Mouse (Mus musculus): Measurements from ENCODE around the gene Rpgrip1l. TPM values are rescaled to one million over a fixed set of nuclear protein-coding genes. Genes with fewer than 3 reads are reported as not detected.
A peak's percentile ranks its signal among the peaks of the same experiment; 100 is the strongest.

The Rpgrip1l gene
- polyA plus RNA-seq, 1 experiment: 0.03 TPM

DNA sequence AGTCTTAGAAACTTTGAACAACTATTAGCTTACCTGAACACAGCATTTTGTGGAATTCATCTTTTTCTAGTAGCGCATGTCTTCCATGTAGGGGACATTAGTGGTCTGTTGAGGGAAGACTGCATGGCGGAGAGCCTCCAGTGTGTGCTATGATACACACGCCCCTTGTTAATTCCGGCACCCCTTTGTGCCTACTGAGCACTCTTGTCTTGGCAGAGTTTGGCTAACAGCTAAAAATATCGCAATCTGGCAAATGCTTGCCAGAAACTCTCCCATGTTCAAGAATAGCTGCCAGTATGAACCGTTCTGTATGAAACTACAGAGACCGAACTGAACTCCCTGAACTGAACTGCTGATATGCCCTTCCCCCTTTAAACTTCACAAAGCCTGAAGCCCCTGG is 10.4 kb upstream of the Rpgrip1l start:
- TF ChIP-seq TAL1 (IDR thresholded peaks at IDR 0.05; ENCODE audit: low read length) (no peak), GATA1 (IDR thresholded peaks at IDR 0.05; ENCODE audit: low read length) (no peak)
- peaks cover 9% of the 10 kb centered on the region for H3K36me3 ChIP-seq (ENCODE audit: control insufficient read depth)
- peaks cover 12% of the 10 kb centered on the region for H3K4me1 ChIP-seq (ENCODE audit: control insufficient read depth)

GRCm38 (mm10) chr8:91318938-91319729 is 6.1 kb upstream of the Rpgrip1l start:
- peaks cover 35% of the 10 kb centered on the region for H3K4me1 ChIP-seq (ENCODE audit: control insufficient read depth)
- H3K27me3 ChIP-seq (ENCODE audit: control insufficient read depth): no peaks in the 10 kb centered on the region
- no peak overlapping the region for H3K4me3 ChIP-seq (replicated peaks)
- no peaks in the 10 kb centered on the region for H3K36me3 ChIP-seq (ENCODE audit: control insufficient read depth)
- no peaks in the 10 kb centered on the region for H3K9me3 ChIP-seq (ENCODE audit: control insufficient read depth, low read length)
- TF ChIP-seq TAL1 (IDR thresholded peaks at IDR 0.05; ENCODE audit: low read length) (no peak), GATA1 (IDR thresholded peaks at IDR 0.05; ENCODE audit: low read length) (no peak)

More for the DNA sequence above, 10.4 kb upstream of the Rpgrip1l start:
- Histone ChIP-seq H3K4me3 (replicated peaks) (no peak overlapping the region), H3K9me3 (ENCODE audit: control insufficient read depth, low read length) (no peaks in the 10 kb centered on the region), H3K27me3 (ENCODE audit: control insufficient read depth) (no peaks in the 10 kb centered on the region)

GRCm38 (mm10) chr8:91317567-91318227 is 4.6 kb upstream of the Rpgrip1l start:
- no peaks in the 10 kb centered on the region for H3K27me3 ChIP-seq (ENCODE audit: control insufficient read depth)
- TF ChIP-seq TAL1 (IDR thresholded peaks at IDR 0.05; ENCODE audit: low read length) (no peak), GATA1 (IDR thresholded peaks at IDR 0.05; ENCODE audit: low read length) (no peak)
- no peak overlapping the region for H3K4me3 ChIP-seq (replicated peaks)

GRCm38 (mm10) chr8:91312342-91312741 is 720 bp downstream of the Rpgrip1l start:
- TF ChIP-seq GATA1 (IDR thresholded peaks at IDR 0.05; ENCODE audit: low read length): no peak
- Histone ChIP-seq H3K36me3 (ENCODE audit: control insufficient read depth) (no peaks in the 10 kb centered on the region), H3K9me3 (ENCODE audit: control insufficient read depth, low read length) (no peaks in the 10 kb centered on the region), H3K4me1 (ENCODE audit: control insufficient read depth) (peaks cover 36% of the 10 kb centered on the region), H3K27me3 (ENCODE audit: control insufficient read depth) (no peaks in the 10 kb centered on the region), H3K4me3 (replicated peaks) (peak overlapping the region; percentile 69)

More at GRCm38 (mm10) chr8:91317567-91318227, 4.6 kb upstream of the Rpgrip1l start:
- Histone ChIP-seq H3K9me3 (ENCODE audit: control insufficient read depth, low read length) (no peaks in the 10 kb centered on the region), H3K4me1 (ENCODE audit: control insufficient read depth) (peaks cover 44% of the 10 kb centered on the region), H3K36me3 (ENCODE audit: control insufficient read depth) (no peaks in the 10 kb centered on the region)

DNA sequence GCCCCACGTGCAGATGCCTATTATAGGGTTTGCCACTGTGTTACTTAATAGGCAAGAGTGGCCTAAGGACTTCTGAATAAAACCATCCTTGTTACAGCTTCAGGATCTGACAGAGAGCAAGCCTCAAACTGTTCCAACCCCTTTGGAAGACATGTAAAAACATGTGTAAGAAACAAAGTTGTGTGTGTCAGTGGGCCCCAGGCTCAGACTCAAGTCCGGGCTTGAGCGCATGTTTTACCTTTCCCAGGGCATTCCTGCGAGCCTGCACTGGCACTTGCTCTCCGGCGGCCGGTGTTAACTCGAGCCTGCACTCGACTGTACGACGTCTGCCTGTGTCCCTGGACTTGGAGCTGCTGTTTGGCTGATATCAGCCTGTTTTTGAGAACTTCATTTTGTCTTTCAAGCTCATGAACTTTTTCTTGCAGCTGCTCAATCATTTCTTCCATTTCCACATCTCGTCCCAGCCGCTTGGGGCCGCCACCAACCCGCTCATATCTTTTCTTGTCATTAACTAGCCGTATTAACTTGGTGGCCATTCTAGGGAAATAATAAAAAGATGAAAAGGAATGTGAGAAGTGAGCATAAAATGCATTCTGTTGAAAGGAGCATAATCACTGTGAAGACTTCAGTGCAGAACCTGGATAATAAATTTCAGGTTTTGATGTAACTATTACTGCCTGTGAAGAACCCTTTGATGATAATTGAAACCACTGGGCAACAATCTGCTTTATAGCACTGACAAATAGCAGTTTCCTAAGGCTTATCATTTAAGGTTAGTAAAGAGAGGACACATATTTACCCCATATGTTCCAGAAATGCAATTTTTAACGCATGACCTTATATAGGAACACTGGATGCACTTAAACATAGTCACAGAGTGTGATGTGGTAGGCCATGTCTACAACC is 8.3 kb downstream of the Rpgrip1l start:
- peaks cover 20% of the 10 kb centered on the region for H3K36me3 ChIP-seq (ENCODE audit: control insufficient read depth)
- no peaks in the 10 kb centered on the region for H3K27me3 ChIP-seq (ENCODE audit: control insufficient read depth)
- TF ChIP-seq TAL1 (IDR thresholded peaks at IDR 0.05; ENCODE audit: low read length) (no peak), GATA1 (IDR thresholded peaks at IDR 0.05; ENCODE audit: low read length) (no peak)
- no peaks in the 10 kb centered on the region for H3K4me1 ChIP-seq (ENCODE audit: control insufficient read depth)
- H3K4me3 ChIP-seq (replicated peaks): no peak overlapping the region
- H3K9me3 ChIP-seq (ENCODE audit: control insufficient read depth, low read length): no peaks in the 10 kb centered on the region

GRCm38 (mm10) chr8:91298672-91299071 is 14.4 kb downstream of the Rpgrip1l start:
- no peak overlapping the region for H3K4me3 ChIP-seq (replicated peaks)
- peaks cover 16% of the 10 kb centered on the region for H3K36me3 ChIP-seq (ENCODE audit: control insufficient read depth)
- H3K27me3 ChIP-seq (ENCODE audit: control insufficient read depth): no peaks in the 10 kb centered on the region
- H3K9me3 ChIP-seq (ENCODE audit: control insufficient read depth, low read length): no peaks in the 10 kb centered on the region
- H3K4me1 ChIP-seq (ENCODE audit: control insufficient read depth): no peaks in the 10 kb centered on the region
- no peak for TF ChIP-seq TAL1 (IDR thresholded peaks at IDR 0.05; ENCODE audit: low read length)
- TF ChIP-seq GATA1 (IDR thresholded peaks at IDR 0.05; ENCODE audit: low read length): no peak

- no peaks in the 10 kb centered on the region for H3K4me1 ChIP-seq (ENCODE audit: control insufficient read depth)
- no peak overlapping the region for H3K4me3 ChIP-seq (replicated peaks)
- H3K9me3 ChIP-seq (ENCODE audit: control insufficient read depth, low read length): no peaks in the 10 kb centered on the region
- peaks cover 5% of the 10 kb centered on the region for H3K36me3 ChIP-seq (ENCODE audit: control insufficient read depth)
- TF ChIP-seq GATA1 (IDR thresholded peaks at IDR 0.05; ENCODE audit: low read length) (no peak), TAL1 (IDR thresholded peaks at IDR 0.05; ENCODE audit: low read length) (no peak)
- no peaks in the 10 kb centered on the region for H3K27me3 ChIP-seq (ENCODE audit: control insufficient read depth)
Measured at GRCm38 (mm10) chr8:91295786-91296185, 17.3 kb downstream of the Rpgrip1l start.

DNA sequence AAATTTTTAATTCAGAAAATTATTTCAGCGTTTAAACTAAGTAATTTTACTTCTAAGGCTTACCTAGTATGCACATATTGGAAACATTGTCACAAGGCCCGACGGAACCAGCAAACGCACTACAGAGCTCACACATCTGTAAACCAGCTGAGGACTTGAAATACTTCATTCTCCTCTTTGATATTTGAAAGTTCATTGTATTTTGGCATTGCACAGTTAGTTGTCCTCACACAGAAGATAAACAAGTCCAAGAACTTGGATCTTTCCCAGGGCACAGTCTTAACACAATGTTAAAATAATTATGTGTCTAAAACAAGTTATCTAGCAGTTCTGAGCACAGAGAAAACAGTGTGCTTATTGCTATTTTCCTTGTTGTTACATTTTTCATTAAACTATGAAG is 22.5 kb downstream of the Rpgrip1l start:
- Histone ChIP-seq H3K4me3 (replicated peaks) (no peak overlapping the region), H3K27me3 (ENCODE audit: control insufficient read depth) (no peaks in the 10 kb centered on the region), H3K9me3 (ENCODE audit: control insufficient read depth, low read length) (no peaks in the 10 kb centered on the region), H3K4me1 (ENCODE audit: control insufficient read depth) (peaks cover 25% of the 10 kb centered on the region), H3K36me3 (ENCODE audit: control insufficient read depth) (no peaks in the 10 kb centered on the region)
- TF ChIP-seq GATA1 (IDR thresholded peaks at IDR 0.05; ENCODE audit: low read length): no peak

DNA sequence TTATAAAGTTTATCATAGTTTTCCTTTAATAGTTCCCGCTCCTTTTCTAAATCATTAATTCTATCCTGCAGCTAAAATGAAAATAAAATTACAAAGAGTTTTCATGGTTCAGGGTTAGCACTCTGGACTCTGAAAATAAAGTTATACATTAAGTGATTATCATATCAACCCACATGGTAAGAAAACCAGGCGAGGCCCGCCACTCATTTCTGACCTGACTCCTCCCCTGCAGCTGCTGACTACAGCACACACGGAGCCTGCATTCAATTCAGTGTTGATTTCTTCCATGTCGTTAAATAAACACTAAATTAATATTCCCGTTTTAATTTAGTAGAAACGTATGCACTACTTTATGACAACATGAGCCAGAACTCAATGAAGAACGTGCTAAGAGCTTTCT is 26.8 kb downstream of the Rpgrip1l start:
- Histone ChIP-seq H3K27me3 (ENCODE audit: control insufficient read depth) (no peaks in the 10 kb centered on the region), H3K4me1 (ENCODE audit: control insufficient read depth) (peaks cover 36% of the 10 kb centered on the region), H3K9me3 (ENCODE audit: control insufficient read depth, low read length) (no peaks in the 10 kb centered on the region), H3K36me3 (ENCODE audit: control insufficient read depth) (no peaks in the 10 kb centered on the region), H3K4me3 (replicated peaks) (no peak overlapping the region)
- TF ChIP-seq TAL1 (IDR thresholded peaks at IDR 0.05; ENCODE audit: low read length) (no peak), GATA1 (IDR thresholded peaks at IDR 0.05; ENCODE audit: low read length) (no peak)
